Mouse (Mus musculus) liver, adult 2 months (tissue): ENCODE measurements at regions not wholly inside any gene's neighbourhood (a gene's known extent, or its start where the extent isn't known, plus 50 kb on each side); places are given as distances from the start of the nearest gene placed in this dataset.

Experiments
- DNase-seq: peaks from one replicate; pipeline ENCODE4 v3.0.0-alpha.2; 2011; ENCODE audit warnings: low read depth, low spot score; ENCODE audit errors: extremely low read depth
- H3K27ac ChIP-seq: fragments of 200-500 bp; replicated peaks from 2 replicates; pipeline ENCODE4 v1.5.1; 2012; ENCODE audit warnings: low read depth, mild to moderate bottlenecking, control low read depth, inconsistent platforms, low read length; ENCODE audit not compliant: insufficient read depth
- H3K27me3 ChIP-seq: fragments of 200-500 bp; 2 replicates; pipeline ENCODE4 v1.6.1; 2012; ENCODE audit warnings: mild to moderate bottlenecking, moderate library complexity, low read length, inconsistent platforms; ENCODE audit not compliant: control insufficient read depth, insufficient read depth
- H3K36me3 ChIP-seq: fragments of 200-500 bp; 2 replicates; pipeline ENCODE4 v1.6.1; 2012; ENCODE audit warnings: low read length, inconsistent platforms; ENCODE audit not compliant: control insufficient read depth, insufficient read depth
- H3K4me1 ChIP-seq: fragments of 200-500 bp; 2 replicates; pipeline ENCODE4 v1.6.1; 2011; ENCODE audit warnings: low read length; ENCODE audit not compliant: control insufficient read depth, insufficient read depth
- H3K4me3 ChIP-seq: fragments of 200-500 bp; 2 replicates; pipeline ENCODE4 v1.5.1; 2011; ENCODE audit warnings: low read depth, mild to moderate bottlenecking, control low read depth, low read length, moderate library complexity; ENCODE audit not compliant: insufficient read depth
- H3K79me2 ChIP-seq: fragments of 200-500 bp; 2 replicates; pipeline ENCODE4 v1.6.1; 2012; ENCODE audit warnings: inconsistent platforms, mild to moderate bottlenecking, low read length, moderate library complexity; ENCODE audit not compliant: control insufficient read depth, insufficient read depth
- H3K9ac ChIP-seq: fragments of 200-500 bp; 2 replicates; pipeline ENCODE4 v1.6.1; 2012; ENCODE audit warnings: low read depth, mild to moderate bottlenecking, control low read depth, inconsistent platforms, low read length
- CTCF ChIP-seq: fragments of 200-500 bp; IDR thresholded peaks from 2 replicates; pipeline ENCODE4 v1.5.1; 2011; ENCODE audit warnings: low read depth, low read length, control low read depth
- POLR2A ChIP-seq: fragments of 200-500 bp; IDR thresholded peaks from 2 replicates; pipeline ENCODE4 v1.6.1; 2011; ENCODE audit warnings: low read length, control low read depth; ENCODE audit not compliant: insufficient read depth; ENCODE audit errors: extremely low read depth
- WGBS: fragments of 180-500 bp; shearing (Covaris S2); methylation state at CpG from one replicate; pipeline ENCODE4 v1.1.7; 2018; 5-methylcytosine and 5-hydroxymethylcytosine counted together

DNA sequence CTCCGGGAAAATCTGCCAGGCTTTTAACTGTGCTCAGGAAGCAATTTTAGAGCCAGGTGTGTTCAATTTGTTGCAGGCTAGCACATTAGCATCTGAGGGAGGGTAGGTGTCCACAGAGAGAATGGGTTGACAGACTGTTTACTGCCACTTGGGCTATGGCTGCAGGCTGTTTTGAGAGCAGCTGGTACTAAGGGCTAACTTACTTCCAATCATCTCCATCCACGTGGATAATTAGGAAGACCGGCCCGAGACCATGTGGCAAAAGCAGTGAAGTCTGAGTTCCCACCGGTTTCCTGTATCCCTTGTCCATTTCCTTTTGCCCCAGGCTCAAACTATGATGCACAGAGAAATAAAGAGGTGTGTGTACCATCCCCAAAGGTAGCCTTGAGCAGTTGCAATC is 436.5 kb upstream of the Tenm4 start:
- H3K4me1 ChIP-seq: no peaks in the 10 kb centered on the region

GRCm38 (mm10) chr7:95736716-95737115 is 434.3 kb upstream of the Tenm4 start:
- Histone ChIP-seq H3K4me3 (no peak overlapping the region), H3K4me1 (no peaks in the 10 kb centered on the region), H3K36me3 (no peaks in the 10 kb centered on the region), H3K27ac (no peak overlapping the region), H3K9ac (no peak overlapping the region), H3K27me3 (no peaks in the 10 kb centered on the region), H3K79me2 (no peaks in the 10 kb centered on the region)
- no peak for DNase-seq
- TF ChIP-seq POLR2A (no peak), CTCF (no peak)

More for the DNA sequence above, 436.5 kb upstream of the Tenm4 start:
- WGBS: 83% methylated on average over 5 of the region's 5 CpGs
- no peaks in the 10 kb centered on the region for H3K27me3 ChIP-seq
- no peaks in the 10 kb centered on the region for H3K79me2 ChIP-seq
- H3K4me3 ChIP-seq: no peak overlapping the region
- H3K9ac ChIP-seq: no peak overlapping the region
- TF ChIP-seq CTCF: no peak
- no peak for TF ChIP-seq POLR2A
- H3K36me3 ChIP-seq: no peaks in the 10 kb centered on the region
- no peak overlapping the region for H3K27ac ChIP-seq
- DNase-seq: no peak

- TF ChIP-seq POLR2A (no peak), CTCF (no peak)
- Histone ChIP-seq H3K79me2 (no peaks in the 10 kb centered on the region), H3K27me3 (no peaks in the 10 kb centered on the region), H3K36me3 (no peaks in the 10 kb centered on the region), H3K9ac (no peak overlapping the region), H3K4me1 (no peaks in the 10 kb centered on the region), H3K27ac (no peak overlapping the region), H3K4me3 (no peak overlapping the region)
- no peak for DNase-seq
- WGBS: 66% methylated on average over 2 of the region's 2 CpGs
Measured at GRCm38 (mm10) chr7:95738725-95739245, 432.3 kb upstream of the Tenm4 start.

DNA sequence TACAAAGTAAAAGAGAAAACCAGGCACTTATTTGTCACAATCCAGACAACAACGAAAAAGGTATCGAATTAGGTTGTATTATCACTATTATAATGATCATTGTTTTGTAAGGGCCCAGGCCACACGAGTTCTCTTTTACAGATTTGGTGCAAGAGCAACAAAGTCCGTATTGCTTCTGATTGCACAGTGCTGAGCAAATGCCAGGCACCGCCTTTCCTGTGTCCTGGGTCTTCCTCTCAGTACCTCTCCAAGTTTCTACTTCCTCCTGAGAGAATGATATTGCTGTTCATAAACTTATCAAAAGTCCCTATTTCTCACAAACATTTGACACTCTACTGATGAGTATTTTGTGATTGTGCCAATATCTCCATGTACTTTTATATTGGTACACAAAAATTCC is 431.3 kb upstream of the Tenm4 start:
- TF ChIP-seq CTCF (no peak), POLR2A (no peak)
- H3K36me3 ChIP-seq: no peaks in the 10 kb centered on the region
- H3K9ac ChIP-seq: no peak overlapping the region
- H3K27me3 ChIP-seq: no peaks in the 10 kb centered on the region
- H3K4me3 ChIP-seq: no peak overlapping the region
- H3K4me1 ChIP-seq: no peaks in the 10 kb centered on the region
- WGBS: 42% methylated on average over 5 of the region's 5 CpGs
- no peaks in the 10 kb centered on the region for H3K79me2 ChIP-seq
- DNase-seq: peak; percentile 51
- H3K27ac ChIP-seq: no peak overlapping the region

DNA sequence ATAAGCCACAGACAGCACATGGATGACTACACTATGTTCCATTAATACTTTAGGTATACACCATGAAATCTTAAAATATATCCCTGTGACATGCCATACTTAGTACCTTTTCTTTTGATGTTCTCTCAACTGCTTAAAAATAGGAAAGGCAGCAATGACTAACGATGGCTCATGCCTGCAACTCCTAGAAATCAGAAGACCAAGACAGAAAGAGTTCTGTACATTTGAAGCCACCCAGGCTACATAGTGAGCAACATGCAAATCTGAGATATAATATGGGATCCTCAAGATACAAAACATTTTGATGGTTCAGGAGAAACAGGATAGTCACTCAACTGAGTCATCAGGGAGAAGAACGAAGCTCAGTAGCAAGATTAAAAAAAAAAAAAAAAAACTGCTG is 412.7 kb upstream of the Tenm4 start:
- WGBS: 71% methylated on average over 2 of the region's 2 CpGs

DNA sequence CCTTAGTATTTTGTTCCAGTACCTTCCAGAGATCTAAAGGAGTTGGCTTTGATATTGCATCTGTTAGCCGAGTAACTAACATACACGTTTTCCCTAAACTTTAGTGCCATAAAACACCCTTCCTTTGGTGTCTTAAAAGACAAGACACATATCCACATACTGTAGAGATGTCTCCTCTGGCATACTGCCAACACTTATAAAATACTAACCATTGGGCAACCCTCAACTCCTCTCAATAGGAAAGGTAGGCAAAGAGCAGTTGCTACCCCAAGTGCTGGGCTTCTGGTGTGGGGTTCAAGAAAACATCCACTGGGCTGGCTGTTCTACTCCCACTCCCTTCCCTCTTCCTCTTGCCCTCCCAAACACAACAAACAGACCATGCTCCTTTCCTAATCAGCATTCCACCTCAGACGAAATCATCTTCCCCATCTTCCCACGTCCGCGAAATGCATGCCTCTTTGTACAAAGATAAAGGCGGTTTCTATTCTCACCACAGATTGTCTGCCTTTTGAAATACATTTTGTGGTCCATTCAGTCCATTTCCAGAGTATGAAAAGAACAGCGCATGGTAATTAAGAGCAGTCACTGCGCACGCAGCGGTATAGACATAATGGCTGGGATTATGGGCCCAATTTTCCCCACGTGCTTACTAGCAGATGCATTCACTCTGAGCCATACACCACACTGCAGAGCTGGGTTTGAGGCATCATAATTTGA is 409.9 kb upstream of the Tenm4 start:
- TF ChIP-seq POLR2A: no peak
- no peak for TF ChIP-seq CTCF
- 92% methylated on average over 12 of the region's 12 CpGs for WGBS
- no peak for DNase-seq
- Histone ChIP-seq H3K9ac (no peak overlapping the region), H3K4me1 (no peaks in the 10 kb centered on the region; the same call in 1 of the 2 replicates), H3K27me3 (no peaks in the 10 kb centered on the region), H3K27ac (no peak overlapping the region), H3K4me3 (no peak overlapping the region), H3K36me3 (no peaks in the 10 kb centered on the region), H3K79me2 (no peaks in the 10 kb centered on the region)

More for the DNA sequence above, 412.7 kb upstream of the Tenm4 start:
- Histone ChIP-seq H3K9ac (no peak overlapping the region), H3K79me2 (no peaks in the 10 kb centered on the region), H3K36me3 (no peaks in the 10 kb centered on the region), H3K4me1 (no peaks in the 10 kb centered on the region), H3K27me3 (no peaks in the 10 kb centered on the region), H3K27ac (no peak overlapping the region), H3K4me3 (no peak overlapping the region)
- TF ChIP-seq POLR2A (no peak), CTCF (no peak)
- DNase-seq: no peak
